Mouse (Mus musculus) MEL (cell line): Measurements from ENCODE around the gene Scaf4. TPM values are rescaled to one million over a fixed set of nuclear protein-coding genes. Genes with fewer than 3 reads are reported as not detected.

Experiments used
- DNase-seq: peaks from one replicate; pipeline ENCODE4 v3.0.0; 2011; ENCODE audit warnings: low read depth, low spot score
- H3K27ac ChIP-seq: 2 replicates; pipeline ENCODE4 v1.5.1; 2012; ENCODE audit warnings: low read depth, mild to moderate bottlenecking, control low read depth, low read length, moderate library complexity; ENCODE audit not compliant: control insufficient read depth
- H3K27me3 ChIP-seq, 2 experiments: fragments of 150-350 bp in 1 of 2; sonication (generic) in 1 of 2; 2 replicates each; pipeline ENCODE4 v1.6.1; 2012; ENCODE audit warnings: low read length in 2 of 2, mild to moderate bottlenecking in 2 of 2, improper control_type of control experiment in 1 of 2, moderate library complexity in 1 of 2; ENCODE audit not compliant: insufficient read depth in 2 of 2, control insufficient read depth in 1 of 2
- H3K36me3 ChIP-seq, 2 experiments: 2 replicates each; pipeline ENCODE4 v1.6.1; 2012 to 2014; ENCODE audit warnings: low read length in 2 of 2, improper control_type of control experiment in 1 of 2, inconsistent platforms in 1 of 2, mild to moderate bottlenecking in 1 of 2; ENCODE audit not compliant: insufficient read depth in 2 of 2, control insufficient read depth in 1 of 2
- H3K4me1 ChIP-seq, 2 experiments: fragments of 150-350 bp in 1 of 2; sonication (generic) in 1 of 2; 2 replicates each; pipeline ENCODE4 v1.6.1; 2012; ENCODE audit warnings: low read length in 2 of 2, improper control_type of control experiment in 1 of 2, mild to moderate bottlenecking in 1 of 2; ENCODE audit not compliant: insufficient read depth in 2 of 2, control insufficient read depth in 1 of 2
- H3K4me3 ChIP-seq, 2 experiments: fragments of 150-350 bp in 1 of 2; sonication (generic) in 1 of 2; 2 replicates each; pipeline ENCODE4 v1.5.1; 2012; ENCODE audit warnings: low read depth in 2 of 2, low read length in 2 of 2, mild to moderate bottlenecking in 2 of 2, moderate library complexity in 2 of 2, control low read depth in 1 of 2, improper control_type of control experiment in 1 of 2; ENCODE audit not compliant: control insufficient read depth in 1 of 2, insufficient read depth in 1 of 2
- H3K79me2 ChIP-seq: 2 replicates; pipeline ENCODE4 v1.6.1; 2012; ENCODE audit warnings: mild to moderate bottlenecking, low read length, moderate library complexity; ENCODE audit not compliant: control insufficient read depth, poor library complexity, insufficient read depth
- H3K9ac ChIP-seq: 2 replicates; pipeline ENCODE4 v1.6.1; 2012; ENCODE audit warnings: low read depth, mild to moderate bottlenecking, control low read depth, low read length, moderate library complexity; ENCODE audit not compliant: control insufficient read depth, poor library complexity, severe bottlenecking
- H3K9me3 ChIP-seq: fragments of 150-350 bp; sonication (generic); replicated peaks from 2 replicates; pipeline ENCODE4 v1.6.1; 2012; ENCODE audit warnings: mild to moderate bottlenecking, low read length, improper control_type of control experiment, moderate library complexity; ENCODE audit not compliant: insufficient read depth
- BHLHE40 ChIP-seq: IDR thresholded peaks from 2 replicates; pipeline ENCODE4 v1.6.1; 2012; ENCODE audit warnings: low read depth, mild to moderate bottlenecking, inconsistent platforms, low read length, improper control_type of control experiment, borderline replicate concordance
- CHD1 ChIP-seq: IDR thresholded peaks from 2 replicates; pipeline ENCODE4 v1.6.1; 2012; ENCODE audit warnings: low read depth, mild to moderate bottlenecking, inconsistent platforms, low read length, improper control_type of control experiment
- CTCF ChIP-seq, 3 experiments: IDR thresholded peaks in 2 of 3; conservative IDR thresholded peaks in 1 of 3; 2 replicates each; pipeline ENCODE4 v1.5.1; 2011 to 2012; ENCODE audit warnings: low read length in 3 of 3, low read depth in 2 of 3, mild to moderate bottlenecking in 2 of 3, improper control_type of control experiment in 1 of 3, inconsistent platforms in 1 of 3, mixed read lengths in 1 of 3, moderate library complexity in 1 of 3; ENCODE audit not compliant: control insufficient read depth in 1 of 3, insufficient read depth in 1 of 3, poor library complexity in 1 of 3, severe bottlenecking in 1 of 3
- E2F4 ChIP-seq: IDR thresholded peaks from 2 replicates; pipeline ENCODE4 v1.6.1; 2011; ENCODE audit warnings: low read depth, low read length, improper control_type of control experiment, borderline replicate concordance
- ELF1 ChIP-seq: IDR thresholded peaks from 2 replicates; pipeline ENCODE4 v1.6.1; 2014; ENCODE audit warnings: low read depth, mild to moderate bottlenecking, inconsistent platforms, low read length, improper control_type of control experiment, moderate library complexity
- EP300 ChIP-seq, 2 experiments: IDR thresholded peaks; 2 replicates each; pipeline ENCODE4 v1.6.1; 2011; ENCODE audit warnings: improper control_type of control experiment in 2 of 2, low read length in 2 of 2, low read depth in 1 of 2, mild to moderate bottlenecking in 1 of 2
- ETS1 ChIP-seq: IDR thresholded peaks from 2 replicates; pipeline ENCODE4 v1.6.1; 2012; ENCODE audit warnings: low read depth, mild to moderate bottlenecking, inconsistent platforms, low read length, improper control_type of control experiment, moderate library complexity
- GATA1 ChIP-seq: IDR thresholded peaks from 2 replicates; pipeline ENCODE4 v1.6.1; 2011; ENCODE audit warnings: low read depth, low read length, improper control_type of control experiment
- HCFC1 ChIP-seq: IDR thresholded peaks from 2 replicates; pipeline ENCODE4 v1.6.1; 2012; ENCODE audit warnings: low read depth, mild to moderate bottlenecking, inconsistent platforms, low read length, improper control_type of control experiment, moderate library complexity
- JUND ChIP-seq: IDR thresholded peaks from 2 replicates; pipeline ENCODE4 v1.6.1; 2011; ENCODE audit warnings: low read depth, mild to moderate bottlenecking, improper control_type of control experiment, low read length
- KAT2A ChIP-seq: conservative IDR thresholded peaks from 2 replicates; pipeline ENCODE4 v1.6.1; 2012; ENCODE audit warnings: low read depth, low read length, improper control_type of control experiment, inconsistent platforms
- MAX ChIP-seq: IDR thresholded peaks from 2 replicates; pipeline ENCODE4 v1.6.1; 2011; ENCODE audit warnings: low read length, improper control_type of control experiment
- MEF2A ChIP-seq: IDR thresholded peaks from 2 replicates; pipeline ENCODE4 v1.6.1; 2014; ENCODE audit warnings: low read depth, mild to moderate bottlenecking, inconsistent platforms, low read length, improper control_type of control experiment; ENCODE audit not compliant: poor library complexity, insufficient replicate concordance, severe bottlenecking; ENCODE audit errors: extremely low read depth
- MXI1 ChIP-seq: IDR thresholded peaks from 2 replicates; pipeline ENCODE4 v1.6.1; 2011; ENCODE audit warnings: mild to moderate bottlenecking, low read depth, low read length, improper control_type of control experiment
- MYB ChIP-seq: IDR thresholded peaks from 2 replicates; pipeline ENCODE4 v1.6.1; 2011; ENCODE audit warnings: mild to moderate bottlenecking, low read depth, low read length, improper control_type of control experiment
- MYC ChIP-seq: IDR thresholded peaks from 2 replicates; pipeline ENCODE4 v1.6.1; 2011; ENCODE audit warnings: low read depth, mild to moderate bottlenecking, low read length, improper control_type of control experiment, moderate library complexity
- NELFE ChIP-seq: IDR thresholded peaks from 2 replicates; pipeline ENCODE4 v1.6.1; 2011; ENCODE audit warnings: low read depth, low read length, improper control_type of control experiment
- NRF1 ChIP-seq: IDR thresholded peaks from 2 replicates; pipeline ENCODE4 v1.6.1; 2014; ENCODE audit warnings: low read depth, mild to moderate bottlenecking, inconsistent platforms, low read length, improper control_type of control experiment, moderate library complexity; ENCODE audit not compliant: poor library complexity, insufficient read depth, severe bottlenecking
- POLR2A ChIP-seq, 2 experiments: IDR thresholded peaks; 2 replicates each; pipeline ENCODE4 v1.6.1; 2011 to 2012; ENCODE audit warnings: low read length in 2 of 2, mild to moderate bottlenecking in 2 of 2, control low read depth in 1 of 2, improper control_type of control experiment in 1 of 2, low read depth in 1 of 2, moderate library complexity in 1 of 2; ENCODE audit not compliant: control insufficient read depth in 1 of 2, insufficient read depth in 1 of 2, poor library complexity in 1 of 2
- POLR2AphosphoS2 ChIP-seq: IDR thresholded peaks from 2 replicates; pipeline ENCODE4 v1.6.1; 2011; ENCODE audit warnings: low read length, improper control_type of control experiment
- POLR2AphosphoS5 ChIP-seq: IDR thresholded peaks from 2 replicates; pipeline ENCODE4 v1.6.1; 2012; ENCODE audit warnings: low read depth, borderline replicate concordance, mild to moderate bottlenecking, inconsistent platforms, low read length, moderate library complexity, mixed read lengths
- RCOR1 ChIP-seq: IDR thresholded peaks from 2 replicates; pipeline ENCODE4 v1.6.1; 2012; ENCODE audit warnings: low read depth, mild to moderate bottlenecking, inconsistent platforms, low read length, improper control_type of control experiment
- SIN3A ChIP-seq: IDR thresholded peaks from 2 replicates; pipeline ENCODE4 v1.6.1; 2012; ENCODE audit warnings: low read length, improper control_type of control experiment, inconsistent platforms
- SMC3 ChIP-seq: IDR thresholded peaks from 2 replicates; pipeline ENCODE4 v1.6.1; 2011; ENCODE audit warnings: low read depth, low read length, improper control_type of control experiment
- TAL1 ChIP-seq: IDR thresholded peaks from 2 replicates; pipeline ENCODE4 v1.6.1; 2012; ENCODE audit warnings: mild to moderate bottlenecking, inconsistent platforms, low read length, moderate library complexity, mixed read lengths
- TCF12 ChIP-seq: IDR thresholded peaks from 2 replicates; pipeline ENCODE4 v1.6.1; 2014; ENCODE audit warnings: low read depth, mild to moderate bottlenecking, inconsistent platforms, low read length, improper control_type of control experiment, moderate library complexity
- USF2 ChIP-seq, 2 experiments: IDR thresholded peaks; 2 replicates each; pipeline ENCODE4 v1.6.1; 2011 to 2012; ENCODE audit warnings: improper control_type of control experiment in 2 of 2, low read length in 2 of 2, borderline replicate concordance in 1 of 2, inconsistent platforms in 1 of 2, low read depth in 1 of 2, mild to moderate bottlenecking in 1 of 2; ENCODE audit not compliant: insufficient read depth in 1 of 2
- ZKSCAN1 ChIP-seq: IDR thresholded peaks from 2 replicates; pipeline ENCODE4 v1.6.1; 2012; ENCODE audit warnings: low read depth, mild to moderate bottlenecking, inconsistent platforms, low read length, improper control_type of control experiment, moderate library complexity
- ZMIZ1 ChIP-seq: IDR thresholded peaks from 2 replicates; pipeline ENCODE4 v1.6.1; 2012; ENCODE audit warnings: low read depth, mild to moderate bottlenecking, inconsistent platforms, low read length, improper control_type of control experiment, moderate library complexity
- ZNF384 ChIP-seq: IDR thresholded peaks from 2 replicates; pipeline ENCODE4 v1.6.1; 2012; ENCODE audit warnings: low read depth, mild to moderate bottlenecking, inconsistent platforms, low read length, improper control_type of control experiment
- polyA plus RNA-seq, 2 experiments: library from polyadenylated mRNA; stranded (reverse) in 1 of 2; unstranded in 1 of 2; fragments of >175 nt in 1 of 2; fragments of >200 nt in 1 of 2; gene quantifications; 2 replicates each; pipeline versions ENCODE4 v1.2.1 to v1.2.4; 2012; ENCODE audit warnings: low replicate concordance in 2 of 2, low read depth in 1 of 2; ENCODE audit not compliant: insufficient read length in 2 of 2, insufficient read depth in 1 of 2, missing spikeins in 1 of 2
- total RNA-seq: library from RNA; depleted of rRNA; stranded (reverse); fragments of 300-350 nt; gene quantifications from 2 replicates; pipeline ENCODE4 v1.2.3, GENCODE M21; 2012

The Scaf4 gene
- total and polyA plus RNA-seq, 3 experiments = 12.3 to 56.2 TPM; not detected in 1

- peak; percentile 78 for TF ChIP-seq MXI1
- peak; percentile 41; the same call in 1 of the 2 replicates for TF ChIP-seq NELFE
- no peak for TF ChIP-seq ZMIZ1
- no peak for TF ChIP-seq NRF1
- no peak for TF ChIP-seq SMC3
- 0 out of 2 replicates have a peak, but pooled peaks have one; percentile 42 for TF ChIP-seq ZNF384
- TF ChIP-seq USF2 (IDR thresholded peaks at IDR 0.05; ENCODE audit: borderline replicate concordance in 1 of 2, insufficient read depth in 1 of 2, low read depth in 1 of 2, low read length in 2 of 2) = no peak
- TF ChIP-seq E2F4 = no peak
- TF ChIP-seq CTCF (IDR thresholded peaks at IDR 0.05 in 2 of 3, conservative IDR thresholded peaks at IDR 0.05 in 1 of 3; ENCODE audit: control insufficient read depth in 1 of 3, insufficient read depth in 1 of 3, low read depth in 2 of 3, low read length in 3 of 3, poor library complexity in 1 of 3, severe bottlenecking in 1 of 3) = no peak
- TF ChIP-seq MEF2A = 0 out of 2 replicates have a peak, but pooled peaks have one; percentile 28
- TF ChIP-seq ZKSCAN1 = no peak
- TF ChIP-seq, all 39 proteins: peak for 18
Observed at GRCm38 (mm10) chr16:90214731-90215565, 69.4 kb downstream of the Scaf4 start (continued).

- H3K27ac ChIP-seq = peak overlapping the region; percentile 94
- peaks cover 6 to 17% of the 10 kb centered on the region in 2 experiments for H3K4me1 ChIP-seq
- 0 out of 2 replicates have a peak, but pooled peaks have one; percentile 13 for TF ChIP-seq ELF1
- TF ChIP-seq EP300 (IDR thresholded peaks at IDR 0.05; ENCODE audit: low read depth in 1 of 2, low read length in 2 of 2) = peak; percentile 90 to 97
- TF ChIP-seq POLR2AphosphoS2 = no peak
- TF ChIP-seq MAX = peak; percentile 55; the same call in 1 of the 2 replicates
- TF ChIP-seq POLR2A (IDR thresholded peaks at IDR 0.05; ENCODE audit: control insufficient read depth in 1 of 2, insufficient read depth in 1 of 2, low read depth in 1 of 2, low read length in 2 of 2, poor library complexity in 1 of 2) = peak; percentile 41 to 54; a peak in 3 of 4 replicates
- TF ChIP-seq MYC = peak; percentile 85
- TF ChIP-seq TAL1 = peak; percentile 58
- peak; percentile 53; the same call in 1 of the 2 replicates for TF ChIP-seq RCOR1
- TF ChIP-seq ETS1 = peak; percentile 78
- TF ChIP-seq CHD1 = peak; percentile 95
- peak; percentile 70; the same call in 1 of the 2 replicates for TF ChIP-seq MXI1
- peak; percentile 84 for TF ChIP-seq SIN3A
- no peak for TF ChIP-seq JUND
- TF ChIP-seq GATA1 = peak; percentile 85
- TF ChIP-seq KAT2A = peak; percentile 25; the same call in 1 of the 2 replicates
- TF ChIP-seq POLR2AphosphoS5 = no peak
- peak; percentile 86 for TF ChIP-seq TCF12
- TF ChIP-seq NELFE = peak; percentile 71
- TF ChIP-seq BHLHE40 = peak; percentile 56; the same call in 1 of the 2 replicates
- TF ChIP-seq ZMIZ1 = peak; percentile 59; the same call in 1 of the 2 replicates
- TF ChIP-seq ZNF384 = 0 out of 2 replicates have a peak, but pooled peaks have one; percentile 4
- peak; percentile 32; the same call in 1 of the 2 replicates for TF ChIP-seq HCFC1
- TF ChIP-seq MYB = peak; percentile 95
Observed at GRCm38 (mm10) chr16:90213477-90214339, 70.6 kb downstream of the Scaf4 start.

More at GRCm38 (mm10) chr16:90213477-90214339, 70.6 kb downstream of the Scaf4 start:
- Histone ChIP-seq H3K9ac (peak overlapping the region; percentile 70), H3K79me2 (no peaks in the 10 kb centered on the region), H3K4me3 (peak overlapping the region; percentile 43 to 50), H3K9me3 (no peaks in the 10 kb centered on the region), H3K36me3 (peaks cover 0 to 27% of the 10 kb centered on the region in 2 experiments; a peak in 2 of 4 replicates), H3K27me3 (no peaks in the 10 kb centered on the region)
- DNase-seq = peak; percentile 86
